Mouse (Mus musculus): ENCODE data around the gene S1pr4. TPM values are rescaled to one million over a fixed set of nuclear protein-coding genes. Genes with fewer than 3 reads are reported as not detected.

The S1pr4 gene
- 0.34 and 0.47 TPM in 2 replicates for polyA plus RNA-seq (2014; fragmentation: Nextera tagmentation; extraction: Ambion mirVana)

DNA sequence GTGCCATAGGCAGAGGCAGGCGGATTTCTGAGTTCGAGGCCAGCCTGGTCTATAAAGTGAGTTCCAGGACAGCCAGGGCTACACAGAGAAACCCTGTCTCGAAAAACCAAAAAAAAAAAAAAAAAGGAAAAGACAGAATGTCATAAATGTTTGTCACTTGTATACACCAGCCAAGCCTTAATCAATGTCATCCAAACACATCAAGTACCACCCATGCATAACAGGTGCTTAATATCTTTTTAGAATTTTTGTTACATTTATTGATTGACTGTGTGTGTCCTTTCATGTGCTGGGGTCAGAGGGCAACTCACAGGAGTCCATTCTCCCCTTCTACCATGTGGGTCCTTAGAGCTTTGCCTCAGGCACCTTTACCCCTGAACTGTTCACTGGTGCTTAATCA is at the start of gene S1pr4:
S1pr4 (minus strand) TSS at position 101 of the 400 bp plus-strand sequence.
- Histone ChIP-seq H3K9ac (replicated peaks; ENCODE audit: low read length) (no peak within 1 kb of the TSS), H3K27me3 (ENCODE audit: control insufficient read depth, insufficient read depth, low read length) (no peaks in the 10 kb centered on the region), H3K9me3 (ENCODE audit: control insufficient read depth, low read length) (no peaks in the 10 kb centered on the region), H3K4me2 (ENCODE audit: low read length) (no peak within 1 kb of the TSS), H3K27ac (replicated peaks; ENCODE audit: low read depth, low read length) (no peak within 1 kb of the TSS), H3K4me1 (ENCODE audit: control insufficient read depth, insufficient read depth, low read length) (peaks cover 14% of the 10 kb centered on the region), H3K36me3 (ENCODE audit: control insufficient read depth, insufficient read depth, low read length) (no peaks in the 10 kb centered on the region), H3K4me3 (replicated peaks; ENCODE audit: low read depth, low read length) (no peak within 1 kb of the TSS)
- no peak for ATAC-seq (ENCODE audit: low FRiP score, low TSS enrichment)
- no peak for DNase-seq
- 80% methylated on average over 3 of the region's 3 CpGs for WGBS

DNA sequence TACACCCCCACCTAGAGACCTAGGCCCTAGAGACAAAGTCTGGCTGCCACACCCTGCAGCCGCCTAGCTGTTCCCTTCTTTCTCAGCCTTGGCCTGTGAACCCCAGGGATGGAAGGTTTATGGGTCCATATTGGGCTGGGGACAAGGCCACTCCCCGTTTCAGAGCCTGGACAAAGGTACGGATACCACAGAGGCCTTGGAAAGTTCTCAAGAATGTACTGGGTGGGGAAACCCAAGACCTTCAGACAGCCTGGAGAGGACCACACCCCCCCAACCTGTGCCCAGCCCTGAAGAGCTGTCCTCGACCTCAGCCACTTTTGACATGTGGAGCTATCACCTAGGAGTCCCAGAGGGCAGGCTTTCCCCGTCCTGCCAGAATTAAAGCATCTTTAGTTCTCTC is 49.0 kb upstream of the S1pr4 start:
- no peak overlapping the region for H3K9ac ChIP-seq (replicated peaks; ENCODE audit: low read length)
- H3K27me3 ChIP-seq (ENCODE audit: control insufficient read depth, insufficient read depth, low read length) = no peaks in the 10 kb centered on the region; the same call in 1 of the 2 replicates
- no peak for DNase-seq
- H3K36me3 ChIP-seq (ENCODE audit: control insufficient read depth, insufficient read depth, low read length) = no peaks in the 10 kb centered on the region
- H3K4me3 ChIP-seq (replicated peaks; ENCODE audit: low read depth, low read length) = no peak overlapping the region
- 70% methylated on average over 5 of the region's 5 CpGs for WGBS
- peaks cover 5% of the 10 kb centered on the region for H3K4me1 ChIP-seq (ENCODE audit: control insufficient read depth, insufficient read depth, low read length)
- H3K4me2 ChIP-seq (ENCODE audit: low read length) = no peak overlapping the region
- ATAC-seq (ENCODE audit: low FRiP score, low TSS enrichment) = no peak
- no peak overlapping the region for H3K27ac ChIP-seq (replicated peaks; ENCODE audit: low read depth, low read length)
- no peaks in the 10 kb centered on the region for H3K9me3 ChIP-seq (ENCODE audit: control insufficient read depth, low read length)

DNA sequence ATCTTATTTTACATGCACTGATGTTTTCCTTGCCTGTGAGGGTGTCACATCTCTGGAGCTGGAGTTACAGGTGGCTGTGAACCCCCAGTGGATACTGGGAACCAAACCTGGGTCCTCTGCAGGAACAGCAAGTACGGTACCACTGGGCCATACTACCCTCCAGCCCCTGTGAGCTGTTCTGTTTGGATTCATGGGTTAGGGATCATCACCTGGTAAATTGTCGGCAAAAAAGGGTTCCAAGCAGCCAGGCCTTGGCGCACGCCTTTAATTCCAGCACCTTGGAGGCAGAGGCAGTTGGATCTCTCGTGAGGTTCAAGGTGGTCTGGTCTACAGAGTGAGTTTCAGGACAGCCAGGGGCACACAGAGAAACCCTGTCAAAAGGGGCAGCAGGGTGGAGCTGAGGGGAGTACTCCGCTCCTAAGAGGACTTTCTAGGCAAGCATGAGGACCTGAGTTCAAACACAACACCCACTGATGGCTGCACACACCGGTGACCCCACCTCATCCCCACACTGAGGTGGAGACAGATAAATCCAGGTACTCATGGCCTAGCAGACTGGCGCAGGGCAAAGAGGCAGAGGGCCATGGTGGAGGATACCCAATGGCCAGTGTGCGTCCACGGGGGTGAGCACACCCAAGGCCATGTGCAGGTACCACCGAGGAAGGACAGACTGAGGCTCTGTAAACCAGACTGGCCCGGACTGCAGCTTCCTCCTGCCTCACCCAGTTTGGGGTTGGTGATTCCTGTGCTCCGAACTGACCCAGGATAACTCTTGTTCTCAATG is 47.0 kb upstream of the S1pr4 start:
- H3K4me1 ChIP-seq (ENCODE audit: control insufficient read depth, insufficient read depth, low read length) = peaks cover 20% of the 10 kb centered on the region
- H3K9ac ChIP-seq (replicated peaks; ENCODE audit: low read length) = 0 out of 2 replicates have a peak overlapping the region, but pooled peaks have one; percentile 20
- no peaks in the 10 kb centered on the region; the same call in 1 of the 2 replicates for H3K27me3 ChIP-seq (ENCODE audit: control insufficient read depth, insufficient read depth, low read length)
- H3K4me2 ChIP-seq (ENCODE audit: low read length) = no peak overlapping the region
- no peaks in the 10 kb centered on the region for H3K36me3 ChIP-seq (ENCODE audit: control insufficient read depth, insufficient read depth, low read length)
- DNase-seq (no peak), ATAC-seq (ENCODE audit: low FRiP score, low TSS enrichment) (no peak)
- H3K27ac ChIP-seq (replicated peaks; ENCODE audit: low read depth, low read length) = no peak overlapping the region
- no peak overlapping the region for H3K4me3 ChIP-seq (replicated peaks; ENCODE audit: low read depth, low read length)
- H3K9me3 ChIP-seq (ENCODE audit: control insufficient read depth, low read length) = no peaks in the 10 kb centered on the region
- WGBS = 92% methylated on average over 13 of the region's 13 CpGs

DNA sequence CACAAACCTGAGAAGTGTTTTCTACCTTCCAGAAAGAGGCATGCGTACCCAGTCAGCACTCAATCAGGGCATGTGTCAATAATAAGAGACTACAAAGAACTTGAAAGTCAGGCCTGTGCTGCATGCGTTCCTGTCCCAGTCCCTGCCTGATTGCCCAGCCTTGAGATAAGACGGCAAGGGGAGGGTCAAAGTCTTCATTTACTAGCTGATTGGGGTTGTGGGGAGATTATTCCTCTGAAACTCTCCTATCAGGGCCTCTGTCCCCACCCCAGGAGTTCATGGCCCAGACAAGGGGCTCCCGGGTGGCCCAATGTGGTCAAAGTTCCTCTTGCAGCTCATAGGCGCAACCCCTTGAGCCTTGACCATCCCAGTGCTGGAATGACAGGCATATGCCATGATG is 46.4 kb upstream of the S1pr4 start:
- no peaks in the 10 kb centered on the region for H3K36me3 ChIP-seq (ENCODE audit: control insufficient read depth, insufficient read depth, low read length)

DNA sequence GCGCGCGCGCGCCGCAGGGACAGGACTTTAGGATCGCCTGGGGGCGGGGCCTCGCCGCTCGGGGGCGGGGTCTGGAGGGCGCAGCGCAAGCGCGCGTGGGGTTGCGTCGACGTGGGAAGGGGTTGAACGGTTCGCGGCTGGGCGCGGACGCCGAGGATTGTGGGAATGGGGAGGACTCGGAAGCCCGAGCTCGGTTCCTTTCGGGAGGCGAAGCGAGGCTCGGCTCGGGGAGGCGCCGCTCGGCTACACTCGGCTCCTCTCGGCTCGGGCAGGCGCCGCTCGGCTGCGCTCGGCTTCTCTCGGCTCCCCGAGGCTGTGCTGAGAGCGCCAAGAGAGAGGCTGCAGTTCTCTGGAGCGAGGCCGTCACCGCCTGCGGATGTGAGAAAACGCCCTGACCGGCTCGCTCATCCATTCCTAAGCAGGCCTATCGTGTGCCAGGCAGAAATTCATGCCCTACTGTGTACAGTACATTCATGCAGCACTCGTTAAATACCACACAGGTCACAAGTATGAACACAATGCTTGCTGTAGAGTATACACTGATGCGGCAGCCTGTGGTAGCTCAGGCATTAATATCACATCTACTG is 45.3 kb upstream of the S1pr4 start, which contains the start of gene Gna11:
Gna11 (minus strand) TSS at position 30 of the 587 bp plus-strand sequence.
- peak; percentile 100 for DNase-seq
- no peaks in the 10 kb centered on the region for H3K36me3 ChIP-seq (ENCODE audit: control insufficient read depth, insufficient read depth, low read length)
- under 1% methylated on average over 59 of the region's 59 CpGs for WGBS
- H3K4me1 ChIP-seq (ENCODE audit: control insufficient read depth, insufficient read depth, low read length) = peaks cover 24% of the 10 kb centered on the region
- peak; percentile 96 for ATAC-seq (ENCODE audit: low FRiP score, low TSS enrichment)
- no peaks in the 10 kb centered on the region; the same call in 1 of the 2 replicates for H3K27me3 ChIP-seq (ENCODE audit: control insufficient read depth, insufficient read depth, low read length)
- H3K9me3 ChIP-seq (ENCODE audit: control insufficient read depth, low read length) = no peaks in the 10 kb centered on the region
- H3K27ac ChIP-seq (replicated peaks; ENCODE audit: low read depth, low read length) = peak within 1 kb of the TSS; percentile 93
- peak within 1 kb of the TSS; percentile 91 for H3K4me3 ChIP-seq (replicated peaks; ENCODE audit: low read depth, low read length)
- peak within 1 kb of the TSS; percentile 91 for H3K9ac ChIP-seq (replicated peaks; ENCODE audit: low read length)
- peak within 1 kb of the TSS; percentile 95 for H3K4me2 ChIP-seq (ENCODE audit: low read length)

More for the DNA sequence above, 46.4 kb upstream of the S1pr4 start:
- Histone ChIP-seq H3K9ac (replicated peaks; ENCODE audit: low read length) (no peak overlapping the region), H3K27me3 (ENCODE audit: control insufficient read depth, insufficient read depth, low read length) (no peaks in the 10 kb centered on the region; the same call in 1 of the 2 replicates), H3K27ac (replicated peaks; ENCODE audit: low read depth, low read length) (no peak overlapping the region), H3K4me2 (ENCODE audit: low read length) (no peak overlapping the region), H3K4me3 (replicated peaks; ENCODE audit: low read depth, low read length) (no peak overlapping the region), H3K4me1 (ENCODE audit: control insufficient read depth, insufficient read depth, low read length) (peaks cover 24% of the 10 kb centered on the region), H3K9me3 (ENCODE audit: control insufficient read depth, low read length) (no peaks in the 10 kb centered on the region)
- no peak for DNase-seq
- WGBS = 80% methylated on average over 5 of the region's 5 CpGs
- ATAC-seq (ENCODE audit: low FRiP score, low TSS enrichment) = no peak

DNA sequence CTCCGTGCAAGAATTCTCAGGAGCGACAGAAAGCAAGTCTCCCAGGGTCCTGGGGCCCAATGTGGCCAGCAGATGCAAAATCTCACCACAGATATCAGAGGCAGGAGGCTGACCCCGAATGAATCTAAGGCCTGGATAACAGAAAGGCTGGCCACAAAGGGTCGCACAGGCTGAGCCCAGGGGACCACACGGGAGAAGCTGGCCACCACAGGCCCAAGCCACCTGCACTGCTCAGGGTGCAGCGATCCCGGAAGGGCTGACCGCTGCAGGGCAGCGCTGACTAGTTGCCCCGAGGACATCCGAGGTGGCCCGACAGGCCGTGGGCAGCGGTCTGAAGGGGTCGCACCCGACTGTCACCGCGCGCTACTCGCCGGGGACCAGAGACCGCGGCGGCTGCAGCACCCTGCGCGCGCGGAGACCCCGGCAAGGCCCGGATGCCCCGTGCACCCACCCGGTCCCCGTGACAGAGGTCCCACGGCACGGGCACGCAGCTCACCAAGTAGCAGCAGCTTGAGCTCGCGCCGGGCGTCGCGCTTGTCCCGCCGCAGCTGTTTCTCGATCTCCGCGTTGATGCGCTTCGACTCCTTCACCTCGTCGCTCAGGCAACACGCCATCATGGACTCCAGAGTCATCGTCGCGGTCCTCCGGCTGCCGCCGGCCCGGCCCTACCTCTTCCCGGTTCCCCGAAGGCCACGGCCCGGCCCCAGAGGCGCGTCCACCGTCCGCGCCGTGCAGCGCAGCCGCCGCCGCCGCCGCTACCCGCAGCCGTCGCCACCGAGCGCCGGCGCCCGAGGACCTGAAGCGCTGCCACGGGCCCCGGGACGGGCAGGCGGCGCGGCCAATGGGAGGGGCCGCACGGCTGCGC is 44.6 kb upstream of the S1pr4 start:
- H3K9ac ChIP-seq (replicated peaks; ENCODE audit: low read length) = peak overlapping the region; percentile 91
- H3K36me3 ChIP-seq (ENCODE audit: control insufficient read depth, insufficient read depth, low read length) = 0 out of 2 replicates have a peak, but pooled peaks cover 3% of the 10 kb centered on the region
- no peak for DNase-seq
- H3K27me3 ChIP-seq (ENCODE audit: control insufficient read depth, insufficient read depth, low read length) = no peaks in the 10 kb centered on the region
- H3K27ac ChIP-seq (replicated peaks; ENCODE audit: low read depth, low read length) = peak overlapping the region; percentile 93
- peak overlapping the region; percentile 95 for H3K4me2 ChIP-seq (ENCODE audit: low read length)
- under 1% methylated on average over 90 of the region's 93 CpGs for WGBS
- 0 out of 2 replicates have a peak, but pooled peaks have one; percentile 1 for ATAC-seq (ENCODE audit: low FRiP score, low TSS enrichment)
- H3K4me1 ChIP-seq (ENCODE audit: control insufficient read depth, insufficient read depth, low read length) = peaks cover 24% of the 10 kb centered on the region
- H3K4me3 ChIP-seq (replicated peaks; ENCODE audit: low read depth, low read length) = peak overlapping the region; percentile 91
- H3K9me3 ChIP-seq (ENCODE audit: control insufficient read depth, low read length) = no peaks in the 10 kb centered on the region

DNA sequence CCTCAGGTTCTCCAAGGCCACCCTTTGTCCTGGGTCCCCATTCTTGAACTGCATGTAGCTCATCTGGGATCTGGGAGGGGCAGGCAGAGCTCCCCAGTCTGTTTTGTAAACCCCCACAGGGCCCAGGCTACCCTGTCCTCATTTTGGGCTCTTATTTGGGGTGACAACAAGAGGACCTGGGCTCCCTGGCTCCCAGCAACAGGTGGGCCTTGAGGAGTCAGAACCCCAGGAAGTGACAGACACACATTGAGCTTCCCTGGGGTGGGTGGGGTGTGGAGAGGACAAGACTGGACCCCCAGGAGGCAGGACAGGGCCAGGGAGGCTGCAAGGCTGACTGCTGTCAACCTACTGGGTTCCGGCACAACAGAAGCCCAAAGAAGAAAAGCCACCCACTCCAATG is 43.7 kb upstream of the S1pr4 start:
- peak overlapping the region; percentile 91 for H3K9ac ChIP-seq (replicated peaks; ENCODE audit: low read length)
- H3K36me3 ChIP-seq (ENCODE audit: control insufficient read depth, insufficient read depth, low read length) = 0 out of 2 replicates have a peak, but pooled peaks cover 6% of the 10 kb centered on the region
- H3K4me3 ChIP-seq (replicated peaks; ENCODE audit: low read depth, low read length) = peak overlapping the region; percentile 91
- 60% methylated on average over 1 of the region's 1 CpGs for WGBS
- no peaks in the 10 kb centered on the region for H3K9me3 ChIP-seq (ENCODE audit: control insufficient read depth, low read length)
- H3K4me2 ChIP-seq (ENCODE audit: low read length) = peak overlapping the region; percentile 95
- peaks cover 24% of the 10 kb centered on the region for H3K4me1 ChIP-seq (ENCODE audit: control insufficient read depth, insufficient read depth, low read length)
- DNase-seq = no peak
- ATAC-seq (ENCODE audit: low FRiP score, low TSS enrichment) = no peak
- no peak overlapping the region for H3K27ac ChIP-seq (replicated peaks; ENCODE audit: low read depth, low read length)
- H3K27me3 ChIP-seq (ENCODE audit: control insufficient read depth, insufficient read depth, low read length) = no peaks in the 10 kb centered on the region
